Mouse (Mus musculus): ENCODE data around the gene Erlin1. TPM values are rescaled to one million over a fixed set of nuclear protein-coding genes. Genes with fewer than 3 reads are reported as not detected.

The Erlin1 gene
- polyA plus RNA-seq, 1 experiment = 37.6 TPM

- Histone ChIP-seq H3K4me3 (ENCODE audit: insufficient read depth, low read length) (no peak overlapping the region), H3K4me1 (ENCODE audit: control insufficient read depth, insufficient read depth, low read length) (peaks cover 6% of the 10 kb centered on the region), H3K27ac (ENCODE audit: insufficient read depth, low read depth, low read length) (no peak overlapping the region)
- no peak for TF ChIP-seq CTCF (IDR thresholded peaks at IDR 0.05; ENCODE audit: low read depth, low read length)
- TF ChIP-seq POLR2A (IDR thresholded peaks at IDR 0.05; ENCODE audit: borderline replicate concordance, low read depth, low read length) = no peak
Observed at GRCm38 (mm10) chr19:44007186-44007585, 62.4 kb downstream of the Erlin1 start.

DNA sequence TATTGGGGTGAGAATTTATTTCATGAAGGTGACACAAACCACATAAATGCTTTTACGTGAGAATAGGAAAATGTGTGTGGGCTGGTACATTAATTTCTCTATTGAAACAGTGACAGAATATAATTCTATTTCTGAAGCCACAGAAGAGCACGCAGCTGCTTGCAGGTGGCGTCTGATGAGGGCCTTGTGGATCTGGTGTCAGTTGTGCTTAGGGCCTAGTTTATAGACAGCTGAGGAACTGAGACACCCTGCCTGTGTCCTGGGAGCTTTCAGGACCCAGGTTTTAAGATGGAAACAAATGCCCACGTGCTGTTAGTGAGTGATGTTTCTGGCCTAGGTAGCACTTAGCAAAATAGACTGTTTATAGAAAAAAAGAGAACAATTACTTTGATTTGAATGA, 64.6 kb downstream of the Erlin1 start:
- TF ChIP-seq CTCF (IDR thresholded peaks at IDR 0.05; ENCODE audit: low read depth, low read length) (no peak), POLR2A (IDR thresholded peaks at IDR 0.05; ENCODE audit: borderline replicate concordance, low read depth, low read length) (no peak)
- Histone ChIP-seq H3K4me1 (ENCODE audit: control insufficient read depth, insufficient read depth, low read length) (peaks cover 6% of the 10 kb centered on the region), H3K4me3 (ENCODE audit: insufficient read depth, low read length) (no peak overlapping the region), H3K27ac (ENCODE audit: insufficient read depth, low read depth, low read length) (no peak overlapping the region)

DNA sequence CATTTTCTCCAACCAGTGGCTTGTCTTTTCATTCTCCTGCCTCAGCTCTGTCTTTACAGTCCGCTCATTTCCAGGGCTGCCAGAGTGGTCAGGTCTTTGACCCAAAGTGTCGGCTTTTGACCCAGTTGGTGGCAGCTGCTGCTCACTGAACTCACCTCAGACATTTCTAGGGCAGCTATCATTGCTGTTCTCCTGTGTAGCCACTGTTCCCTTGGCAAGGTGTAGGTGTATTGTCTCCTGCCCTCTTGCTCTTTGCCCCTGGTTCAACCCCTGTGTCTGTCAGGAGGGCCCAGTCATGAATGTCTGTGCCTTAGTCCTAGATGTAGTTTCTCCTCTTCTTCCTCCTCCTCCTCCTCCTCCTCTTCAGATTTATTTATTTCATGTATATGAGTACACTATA, 65.3 kb downstream of the Erlin1 start:
- Histone ChIP-seq H3K27ac (ENCODE audit: insufficient read depth, low read depth, low read length) (no peak overlapping the region), H3K4me1 (ENCODE audit: control insufficient read depth, insufficient read depth, low read length) (peaks cover 2% of the 10 kb centered on the region), H3K4me3 (ENCODE audit: insufficient read depth, low read length) (no peak overlapping the region)
- no peak for TF ChIP-seq CTCF (IDR thresholded peaks at IDR 0.05; ENCODE audit: low read depth, low read length)
- TF ChIP-seq POLR2A (IDR thresholded peaks at IDR 0.05; ENCODE audit: borderline replicate concordance, low read depth, low read length) = no peak

GRCm38 (mm10) chr19:44000720-44001119, 68.9 kb downstream of the Erlin1 start:
- Histone ChIP-seq H3K4me3 (ENCODE audit: insufficient read depth, low read length) (no peak overlapping the region), H3K4me1 (ENCODE audit: control insufficient read depth, insufficient read depth, low read length) (no peaks in the 10 kb centered on the region), H3K27ac (ENCODE audit: insufficient read depth, low read depth, low read length) (no peak overlapping the region)
- no peak for TF ChIP-seq POLR2A (IDR thresholded peaks at IDR 0.05; ENCODE audit: borderline replicate concordance, low read depth, low read length)
- no peak for TF ChIP-seq CTCF (IDR thresholded peaks at IDR 0.05; ENCODE audit: low read depth, low read length)

GRCm38 (mm10) chr19:44000061-44000460, 69.5 kb downstream of the Erlin1 start:
- TF ChIP-seq CTCF (IDR thresholded peaks at IDR 0.05; ENCODE audit: low read depth, low read length) (no peak), POLR2A (IDR thresholded peaks at IDR 0.05; ENCODE audit: borderline replicate concordance, low read depth, low read length) (no peak)

GRCm38 (mm10) chr19:43998802-43999527, 70.6 kb downstream of the Erlin1 start:
- H3K27ac ChIP-seq (ENCODE audit: insufficient read depth, low read depth, low read length) = no peak overlapping the region
- TF ChIP-seq POLR2A (IDR thresholded peaks at IDR 0.05; ENCODE audit: borderline replicate concordance, low read depth, low read length) (no peak), CTCF (IDR thresholded peaks at IDR 0.05; ENCODE audit: low read depth, low read length) (no peak)
- H3K4me1 ChIP-seq (ENCODE audit: control insufficient read depth, insufficient read depth, low read length) = no peaks in the 10 kb centered on the region
- H3K4me3 ChIP-seq (ENCODE audit: insufficient read depth, low read length) = no peak overlapping the region

More at GRCm38 (mm10) chr19:44000061-44000460, 69.5 kb downstream of the Erlin1 start:
- H3K4me1 ChIP-seq (ENCODE audit: control insufficient read depth, insufficient read depth, low read length) = no peaks in the 10 kb centered on the region
- no peak overlapping the region for H3K27ac ChIP-seq (ENCODE audit: insufficient read depth, low read depth, low read length)
- no peak overlapping the region for H3K4me3 ChIP-seq (ENCODE audit: insufficient read depth, low read length)

- Histone ChIP-seq H3K27ac (ENCODE audit: insufficient read depth, low read depth, low read length) (no peak overlapping the region), H3K4me1 (ENCODE audit: control insufficient read depth, insufficient read depth, low read length) (peaks cover 4% of the 10 kb centered on the region; the same call in 1 of the 2 replicates), H3K4me3 (ENCODE audit: insufficient read depth, low read length) (no peak overlapping the region)
- TF ChIP-seq POLR2A (IDR thresholded peaks at IDR 0.05; ENCODE audit: borderline replicate concordance, low read depth, low read length) (no peak), CTCF (IDR thresholded peaks at IDR 0.05; ENCODE audit: low read depth, low read length) (no peak)
Observed at GRCm38 (mm10) chr19:43998101-43998500, 71.5 kb downstream of the Erlin1 start.

DNA sequence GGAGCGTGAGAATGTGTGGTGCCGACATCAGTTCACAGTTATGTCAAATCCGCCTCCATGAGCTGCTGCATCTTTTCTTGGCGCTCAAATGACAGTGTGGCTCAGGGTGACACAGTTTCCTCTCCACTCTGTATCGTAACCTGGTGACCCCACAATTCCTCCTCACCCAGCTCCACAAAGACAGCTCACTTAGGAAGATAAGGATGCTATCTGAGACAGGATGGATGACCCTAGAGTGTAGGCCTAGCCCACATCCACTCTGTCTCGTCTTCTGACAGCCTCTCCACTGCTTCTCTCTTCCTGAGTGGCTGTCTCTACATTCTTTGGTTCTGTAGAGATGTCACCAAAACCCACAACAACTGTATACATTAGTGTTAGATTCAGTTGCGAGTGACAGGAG, 74.2 kb downstream of the Erlin1 start:
- no peak overlapping the region for H3K27ac ChIP-seq (ENCODE audit: insufficient read depth, low read depth, low read length)
- no peak overlapping the region for H3K4me3 ChIP-seq (ENCODE audit: insufficient read depth, low read length)
- TF ChIP-seq CTCF (IDR thresholded peaks at IDR 0.05; ENCODE audit: low read depth, low read length) = no peak
- TF ChIP-seq POLR2A (IDR thresholded peaks at IDR 0.05; ENCODE audit: borderline replicate concordance, low read depth, low read length) = no peak
- peaks cover 9% of the 10 kb centered on the region for H3K4me1 ChIP-seq (ENCODE audit: control insufficient read depth, insufficient read depth, low read length)

- no peak for TF ChIP-seq CTCF (IDR thresholded peaks at IDR 0.05; ENCODE audit: low read depth, low read length)
- no peak for TF ChIP-seq POLR2A (IDR thresholded peaks at IDR 0.05; ENCODE audit: borderline replicate concordance, low read depth, low read length)
- H3K4me1 ChIP-seq (ENCODE audit: control insufficient read depth, insufficient read depth, low read length) = peaks cover 9% of the 10 kb centered on the region
- no peak overlapping the region for H3K27ac ChIP-seq (ENCODE audit: insufficient read depth, low read depth, low read length)
- H3K4me3 ChIP-seq (ENCODE audit: insufficient read depth, low read length) = no peak overlapping the region
Observed at GRCm38 (mm10) chr19:43992464-43992863, 77.1 kb downstream of the Erlin1 start.

GRCm38 (mm10) chr19:43990362-43990761, 79.2 kb downstream of the Erlin1 start:
- Histone ChIP-seq H3K4me1 (ENCODE audit: control insufficient read depth, insufficient read depth, low read length) (peaks cover 9% of the 10 kb centered on the region), H3K27ac (ENCODE audit: insufficient read depth, low read depth, low read length) (no peak overlapping the region), H3K4me3 (ENCODE audit: insufficient read depth, low read length) (no peak overlapping the region)
- TF ChIP-seq POLR2A (IDR thresholded peaks at IDR 0.05; ENCODE audit: borderline replicate concordance, low read depth, low read length) = no peak
- no peak for TF ChIP-seq CTCF (IDR thresholded peaks at IDR 0.05; ENCODE audit: low read depth, low read length)

Data from bone marrow macrophage, adult 2 months (primary cell).